Mouse (Mus musculus): ENCODE measurements at regions not wholly inside any gene's neighbourhood (a gene's known extent, or its start where the extent isn't known, plus 50 kb on each side); places are given as distances from the start of the nearest gene placed in this dataset.

GRCm38 (mm10) chr4:142933627-142934026, 279.2 kb downstream of the Prdm2 start:
- no peak overlapping the region for H3K4me2 ChIP-seq (ENCODE audit: insufficient read depth, low read depth, poor library complexity, severe bottlenecking)
- peaks cover 62% of the 10 kb centered on the region for H3K9me3 ChIP-seq (replicated peaks; ENCODE audit: low read length)
- H3K79me2 ChIP-seq (replicated peaks; ENCODE audit: control insufficient read depth, extremely low read depth, insufficient read depth, poor library complexity, severe bottlenecking), result no peaks in the 10 kb centered on the region
- TF ChIP-seq ZKSCAN1 (IDR thresholded peaks at IDR 0.05; ENCODE audit: borderline replicate concordance, low read depth, low read length), result no peak
- no peak for TF ChIP-seq RCOR1 (conservative IDR thresholded peaks at IDR 0.05; ENCODE audit: low read depth, low read length)
- TF ChIP-seq E2F4 (IDR thresholded peaks at IDR 0.05; ENCODE audit: insufficient replicate concordance, low read depth, low read length), result no peak
- TF ChIP-seq TCF12 (IDR thresholded peaks at IDR 0.05; ENCODE audit: low read depth, low read length), result no peak
- TF ChIP-seq UBTF (IDR thresholded peaks at IDR 0.05; ENCODE audit: low read depth, low read length), result no peak
- no peak for TF ChIP-seq ZMIZ1 (IDR thresholded peaks at IDR 0.05; ENCODE audit: low read depth, low read length)
- TF ChIP-seq ZNF384 (IDR thresholded peaks at IDR 0.05; ENCODE audit: low read depth, low read length), result no peak
- TF ChIP-seq USF2 (conservative IDR thresholded peaks at IDR 0.05; ENCODE audit: low read depth, low read length), result no peak
- no peak for DNase-seq (ENCODE audit: extremely low read depth)
- in situ Hi-C loops (cut with MboI; ENCODE audit: low pct_ligation_motif_present, low pct_unique_long_range_greater_than_20kb, low sequenced_read_pairs) (no loop called here), dilution Hi-C loops (cut with MboI; ENCODE audit: extremely low pct_ligation_motif_present, extremely low pct_unique_long_range_greater_than_20kb, low sequenced_read_pairs) (no loop called here)
- H3K27ac ChIP-seq (ENCODE audit: insufficient read depth, low read depth), result no peak overlapping the region
- H3K9ac ChIP-seq (ENCODE audit: insufficient read depth, low read depth), result no peak overlapping the region
- no peaks in the 10 kb centered on the region for H3K36me3 ChIP-seq (replicated peaks in 1 of 2; ENCODE audit: control insufficient read depth in 1 of 2, insufficient read depth in 1 of 2, low read length in 1 of 2)
- H3K27me3 ChIP-seq (replicated peaks), result no peaks in the 10 kb centered on the region
- H3K4me1 ChIP-seq (ENCODE audit: control insufficient read depth in 1 of 2, insufficient read depth in 2 of 2), result no peaks in the 10 kb centered on the region
- no peak overlapping the region for H3K4me3 ChIP-seq (replicated peaks in 1 of 3; ENCODE audit: low read depth in 2 of 3, low read length in 2 of 3, poor library complexity in 1 of 3)

GRCm38 (mm10) chr4:142929245-142929644, 283.6 kb downstream of the Prdm2 start:
- in situ Hi-C loops (cut with MboI; ENCODE audit: low pct_ligation_motif_present, low pct_unique_long_range_greater_than_20kb, low sequenced_read_pairs), result no loop called here
- dilution Hi-C loops (cut with MboI; ENCODE audit: extremely low pct_ligation_motif_present, extremely low pct_unique_long_range_greater_than_20kb, low sequenced_read_pairs), result no loop called here
- Histone ChIP-seq H3K36me3 (replicated peaks in 1 of 2; ENCODE audit: control insufficient read depth in 1 of 2, insufficient read depth in 1 of 2, low read length in 1 of 2) (no peaks in the 10 kb centered on the region), H3K4me3 (replicated peaks in 1 of 3; ENCODE audit: low read depth in 2 of 3, low read length in 2 of 3, poor library complexity in 1 of 3) (no peak overlapping the region), H3K9ac (ENCODE audit: insufficient read depth, low read depth) (no peak overlapping the region), H3K4me2 (ENCODE audit: insufficient read depth, low read depth, poor library complexity, severe bottlenecking) (no peak overlapping the region), H3K27me3 (replicated peaks) (no peaks in the 10 kb centered on the region), H3K79me2 (replicated peaks; ENCODE audit: control insufficient read depth, extremely low read depth, insufficient read depth, poor library complexity, severe bottlenecking) (no peaks in the 10 kb centered on the region), H3K9me3 (replicated peaks; ENCODE audit: low read length) (peaks cover 75% of the 10 kb centered on the region), H3K27ac (ENCODE audit: insufficient read depth, low read depth) (no peak overlapping the region), H3K4me1 (ENCODE audit: control insufficient read depth in 1 of 2, insufficient read depth in 2 of 2) (no peaks in the 10 kb centered on the region)
- no peak for TF ChIP-seq POLR2AphosphoS2 (IDR thresholded peaks at IDR 0.05; ENCODE audit: low read depth, low read length)
- TF ChIP-seq ZNF384 (IDR thresholded peaks at IDR 0.05; ENCODE audit: low read depth, low read length), result no peak
- no peak for TF ChIP-seq EP300 (IDR thresholded peaks at IDR 0.05; ENCODE audit: low read length)
- no peak for TF ChIP-seq ELF1 (IDR thresholded peaks at IDR 0.05; ENCODE audit: low read depth, low read length)
- no peak for TF ChIP-seq KAT2A (IDR thresholded peaks at IDR 0.05; ENCODE audit: insufficient replicate concordance, low read length)
- TF ChIP-seq MYC (IDR thresholded peaks at IDR 0.05; ENCODE audit: low read depth, low read length), result no peak
- TF ChIP-seq SIN3A (IDR thresholded peaks at IDR 0.05; ENCODE audit: low read length), result no peak
- no peak for TF ChIP-seq RAD21 (IDR thresholded peaks at IDR 0.05; ENCODE audit: low read depth, low read length)
- no peak for TF ChIP-seq TCF12 (IDR thresholded peaks at IDR 0.05; ENCODE audit: low read depth, low read length)
- no peak for TF ChIP-seq RCOR1 (conservative IDR thresholded peaks at IDR 0.05; ENCODE audit: low read depth, low read length)
- no peak for TF ChIP-seq SMC3 (IDR thresholded peaks at IDR 0.05; ENCODE audit: low read depth, low read length)
- TF ChIP-seq USF1 (IDR thresholded peaks at IDR 0.05; ENCODE audit: low read depth, low read length), result no peak
- no peak for TF ChIP-seq NELFE (IDR thresholded peaks at IDR 0.05; ENCODE audit: low read depth, low read length)
- TF ChIP-seq ZC3H11A (IDR thresholded peaks at IDR 0.05; ENCODE audit: low read depth, low read length), result no peak
- no peak for TF ChIP-seq MAFK (IDR thresholded peaks at IDR 0.05; ENCODE audit: insufficient replicate concordance, low read length)
- no peak for DNase-seq (ENCODE audit: extremely low read depth)

All from CH12.LX (cell line).